Mouse (Mus musculus): Measurements from ENCODE around the gene Slc17a6.

DNA sequence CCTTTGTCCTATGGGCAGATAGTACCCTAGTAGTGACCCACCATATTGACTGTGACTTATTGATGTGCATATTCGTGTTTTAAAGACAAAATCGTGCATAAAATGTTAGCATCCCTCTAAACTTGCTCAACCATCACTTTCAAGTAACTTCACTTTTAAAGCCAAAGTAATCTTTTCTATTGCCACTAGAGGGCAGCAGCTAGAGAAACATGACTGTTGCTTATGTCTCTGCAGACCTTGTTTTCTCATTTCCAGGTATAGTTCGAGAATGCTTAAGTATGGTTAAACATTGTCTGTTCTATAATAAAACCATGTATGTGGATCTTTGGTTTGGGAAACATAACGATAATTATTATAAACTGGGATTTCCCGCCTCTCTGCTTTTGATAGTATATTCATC lies 7.4 kb upstream of the Slc17a6 start:
- TF ChIP-seq CTCF (IDR thresholded peaks at IDR 0.05; ENCODE audit: low read depth, low read length) = no peak
- no peak for TF ChIP-seq EP300 (IDR thresholded peaks at IDR 0.05; ENCODE audit: insufficient read depth, low read depth, low read length)
- no peak for TF ChIP-seq POLR2A (IDR thresholded peaks at IDR 0.05; ENCODE audit: insufficient read depth, low read length)
